Mouse (Mus musculus) heart, postnatal 4 days (tissue): ENCODE measurements at regions not wholly inside any gene's neighbourhood (a gene's known extent, or its start where the extent isn't known, plus 50 kb on each side); places are given as distances from the start of the nearest gene placed in this dataset.

Experiments
- DNase-seq: peaks from one replicate; pipeline ENCODE4 v3.0.0; 2021

- no peak for DNase-seq
Observed at GRCm38 (mm10) chr7:96102727-96103126, 68.3 kb upstream of the Tenm4 start.

- DNase-seq = no peak
Observed at GRCm38 (mm10) chr7:96108768-96109167, 62.3 kb upstream of the Tenm4 start.

GRCm38 (mm10) chr7:96120142-96120541, 50.9 kb upstream of the Tenm4 start:
- no peak for DNase-seq
